Mouse (Mus musculus): Measurements from ENCODE around the gene Shb.

DNA sequence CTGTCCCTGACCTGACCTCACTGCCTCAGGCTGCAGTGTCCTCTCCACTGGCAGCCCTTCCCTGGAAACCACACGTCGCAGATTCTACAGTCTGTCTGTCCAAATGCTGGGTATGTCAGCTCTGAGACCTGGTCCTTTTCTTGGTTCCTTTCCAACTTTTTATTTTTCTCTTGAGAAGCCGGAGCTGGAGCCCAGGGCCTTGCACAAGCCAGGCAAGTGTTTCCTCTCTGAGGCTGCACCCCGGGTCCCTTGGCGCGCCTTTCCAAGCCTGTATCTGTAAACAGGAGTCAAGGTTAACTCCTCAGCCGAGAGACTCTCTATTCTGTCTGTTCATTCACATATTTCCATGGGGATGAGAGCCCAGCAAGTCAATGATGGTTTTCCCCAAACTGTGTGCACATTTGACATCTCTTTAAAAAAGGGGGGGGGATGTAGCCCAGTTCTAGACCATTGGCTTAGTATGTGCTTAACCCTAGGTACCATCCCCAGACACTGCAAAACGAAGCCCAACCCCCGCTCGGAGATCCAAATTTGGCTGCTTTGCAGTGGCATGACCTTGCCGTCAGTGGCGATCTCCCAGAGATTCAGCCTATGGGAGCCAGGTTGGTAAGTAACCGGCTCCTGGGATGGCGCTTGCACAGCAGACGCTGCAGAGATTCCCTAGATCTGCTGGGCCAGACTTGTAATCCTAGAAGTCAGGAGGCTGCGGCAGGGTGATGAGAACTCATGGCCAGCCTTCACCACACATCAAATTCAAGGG, 119.7 kb downstream of the Shb start:
- TF ChIP-seq EP300 (IDR thresholded peaks at IDR 0.05; ENCODE audit: low read depth) (no peak), CTCF (IDR thresholded peaks at IDR 0.05; ENCODE audit: low read depth) (no peak)

Measured in heart, postnatal 0 days (tissue).